Mouse (Mus musculus) kidney, embryonic 14.5 days (tissue): ENCODE measurements around the gene Rad50. TPM values are rescaled to one million over a fixed set of nuclear protein-coding genes. Genes with fewer than 3 reads are reported as not detected.

Experiments
- ATAC-seq: fragments of 200-750 bp; cut with Nextera tagmentation; 2 replicates; pipeline ENCODE4 v1.8.0; 2017; ENCODE audit warnings: moderate number of reproducible peaks, mild to moderate bottlenecking, moderate TSS enrichment, moderate library complexity; ENCODE audit not compliant: low FRiP score, low TSS enrichment
- H3K27ac ChIP-seq: fragments of 300-500 bp; sonication (generic); 2 replicates; pipeline ENCODE4 v1.5.1; 2014; ENCODE audit warnings: low read depth, mild to moderate bottlenecking, low read length, moderate library complexity, mixed read lengths
- H3K27me3 ChIP-seq: fragments of 300-500 bp; sonication (generic); 2 replicates; pipeline ENCODE4 v1.6.1; 2014; ENCODE audit warnings: mild to moderate bottlenecking, low read length; ENCODE audit not compliant: control insufficient read depth, insufficient read depth
- H3K36me3 ChIP-seq: fragments of 300-500 bp; sonication (generic); 2 replicates; pipeline ENCODE4 v1.6.1; 2014; ENCODE audit warnings: low read length, mixed read lengths; ENCODE audit not compliant: control insufficient read depth, insufficient read depth
- H3K4me1 ChIP-seq: fragments of 300-500 bp; sonication (generic); 2 replicates; pipeline ENCODE4 v1.6.1; 2014; ENCODE audit warnings: low read length, mixed read lengths; ENCODE audit not compliant: control insufficient read depth, insufficient read depth
- H3K4me2 ChIP-seq: fragments of 300-500 bp; sonication (generic); replicated peaks from 2 replicates; pipeline ENCODE4 v1.6.1; 2014; ENCODE audit warnings: low read depth, mild to moderate bottlenecking, low read length
- H3K4me3 ChIP-seq: fragments of 300-500 bp; sonication (generic); 2 replicates; pipeline ENCODE4 v1.5.1; 2014; ENCODE audit warnings: mild to moderate bottlenecking, low read length
- H3K9ac ChIP-seq: fragments of 300-500 bp; sonication (generic); 2 replicates; pipeline ENCODE4 v1.6.1; 2014; ENCODE audit warnings: low read depth, mild to moderate bottlenecking, low read length, moderate library complexity
- H3K9me3 ChIP-seq: fragments of 300-500 bp; sonication (generic); 2 replicates; pipeline ENCODE4 v1.6.1; 2016; ENCODE audit warnings: low read length; ENCODE audit not compliant: control insufficient read depth
- WGBS: fragments of 180-500 bp; shearing (Covaris S2); extraction: QIAGEN DNeasy Blood & Tissue Kit; methylation state at CpG from one replicate; pipeline ENCODE4 v1.1.7; 2014; 5-methylcytosine and 5-hydroxymethylcytosine counted together
- polyA plus RNA-seq: library from polyadenylated mRNA; unstranded; fragments of >200 nt; fragmentation: Nextera tagmentation; extraction: Ambion mirVana; gene quantifications from 2 replicates; pipeline ENCODE4 v1.2.1, GENCODE M21; 2014

Gene Rad50
- polyA plus RNA-seq, 1 experiment from 2014 or later, result 26.4 TPM

DNA sequence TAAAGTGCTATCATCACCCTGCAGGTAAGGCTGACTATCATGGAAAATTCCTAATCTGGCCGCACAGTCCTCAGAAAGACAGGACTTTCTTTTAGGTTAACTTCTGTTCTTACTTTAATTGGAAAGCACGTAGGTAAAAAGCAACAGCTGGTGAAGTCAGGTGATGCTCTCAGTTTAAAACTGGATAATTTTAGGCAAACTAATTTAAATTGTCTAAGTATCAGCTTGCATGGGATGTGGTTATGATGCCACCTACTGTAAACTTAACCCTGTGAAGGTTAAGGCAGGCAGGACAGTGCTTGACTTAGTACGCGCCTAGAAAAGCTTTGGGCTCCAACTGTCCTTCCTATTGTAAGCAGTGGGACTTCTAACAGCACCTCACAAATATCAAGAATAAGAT is 35.7 kb downstream of the Rad50 start:
- no peak overlapping the region for H3K4me2 ChIP-seq
- no peaks in the 10 kb centered on the region for H3K4me1 ChIP-seq
- peaks cover 54% of the 10 kb centered on the region for H3K36me3 ChIP-seq
- WGBS, result 96% methylated on average over 4 of the region's 4 CpGs
- no peak overlapping the region for H3K9ac ChIP-seq
- no peaks in the 10 kb centered on the region for H3K9me3 ChIP-seq
- H3K27ac ChIP-seq, result no peak overlapping the region
- H3K4me3 ChIP-seq, result no peak overlapping the region
- no peaks in the 10 kb centered on the region for H3K27me3 ChIP-seq
- no peak for ATAC-seq

GRCm38 (mm10) chr11:53664091-53664490 is 43.0 kb downstream of the Rad50 start:
- Histone ChIP-seq H3K4me2 (no peak overlapping the region), H3K27ac (no peak overlapping the region), H3K4me3 (no peak overlapping the region), H3K9ac (no peak overlapping the region), H3K9me3 (no peaks in the 10 kb centered on the region), H3K27me3 (no peaks in the 10 kb centered on the region), H3K4me1 (no peaks in the 10 kb centered on the region), H3K36me3 (peaks cover 26% of the 10 kb centered on the region)
- 92% methylated on average over 5 of the region's 5 CpGs for WGBS
- no peak for ATAC-seq

DNA sequence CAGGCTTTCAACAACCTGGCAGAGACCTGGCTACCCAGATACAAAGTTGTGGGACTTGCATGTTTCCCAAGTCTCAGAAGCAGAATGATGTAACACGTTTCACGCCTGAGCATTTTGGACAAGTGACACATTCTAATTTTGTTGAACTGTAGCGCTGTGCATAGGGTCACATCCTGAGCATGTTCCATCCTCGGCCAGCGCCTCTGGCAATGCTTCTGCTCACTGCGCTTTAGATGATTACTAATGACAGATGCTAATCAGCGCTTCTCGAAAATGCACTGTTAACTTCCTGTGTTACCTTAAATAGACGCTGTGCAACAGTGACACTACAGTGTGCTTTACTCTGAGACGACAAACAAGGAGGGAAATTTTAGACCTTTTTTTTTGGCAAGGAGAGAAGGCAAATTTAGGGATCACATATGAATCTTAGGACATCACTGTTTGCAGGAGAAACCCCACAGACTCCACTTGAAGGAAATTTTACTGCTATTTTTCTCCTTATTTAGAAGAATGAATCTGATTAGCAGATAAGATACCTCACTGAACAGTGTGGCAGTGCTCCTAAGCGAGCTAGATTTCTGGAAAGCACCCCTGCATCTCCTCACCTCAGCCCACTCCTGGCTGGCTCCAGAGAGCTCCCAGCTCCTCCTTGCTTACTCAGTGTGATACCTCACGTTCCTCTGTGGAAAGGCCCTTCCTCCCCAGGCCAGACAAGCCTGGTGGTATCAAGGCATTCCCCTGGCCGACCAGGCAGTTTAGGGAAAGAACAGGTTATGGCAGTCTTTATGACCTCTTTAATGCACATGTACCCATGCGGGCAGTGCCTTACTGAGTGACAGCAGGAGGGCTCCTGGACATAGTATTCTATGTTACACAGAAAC is 44.1 kb downstream of the Rad50 start:
- H3K27me3 ChIP-seq, result no peaks in the 10 kb centered on the region
- H3K9ac ChIP-seq, result no peak overlapping the region
- no peak overlapping the region for H3K4me3 ChIP-seq
- H3K9me3 ChIP-seq, result no peaks in the 10 kb centered on the region
- H3K4me1 ChIP-seq, result no peaks in the 10 kb centered on the region
- no peak overlapping the region for H3K27ac ChIP-seq
- WGBS, result 71% methylated on average over 14 of the region's 14 CpGs
- ATAC-seq, result no peak
- H3K4me2 ChIP-seq, result no peak overlapping the region
- peaks cover 21% of the 10 kb centered on the region; the same call in 1 of the 2 replicates for H3K36me3 ChIP-seq

DNA sequence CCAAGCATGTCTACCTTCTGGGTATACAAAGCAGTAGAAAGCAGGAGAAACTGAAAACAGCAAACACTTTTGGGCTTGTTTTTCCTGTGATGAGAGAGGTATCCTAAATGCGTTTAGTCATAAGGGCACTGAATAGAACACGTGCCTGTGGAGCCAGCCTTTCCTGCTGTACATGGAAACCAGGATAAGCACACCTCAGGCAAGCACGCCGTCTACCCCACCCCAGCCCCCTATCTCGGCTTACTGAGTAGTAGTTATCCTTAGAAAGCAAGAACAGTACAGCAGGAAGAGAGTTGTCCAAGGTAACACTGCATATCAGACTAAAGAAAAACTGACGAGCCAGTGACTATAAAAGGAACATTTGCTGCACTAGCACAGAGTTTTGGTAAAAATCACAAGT is 49.3 kb downstream of the Rad50 start:
- no peaks in the 10 kb centered on the region for H3K4me1 ChIP-seq
- no peak overlapping the region for H3K27ac ChIP-seq
- H3K4me3 ChIP-seq, result no peak overlapping the region
- 83% methylated on average over 6 of the region's 6 CpGs for WGBS
- ATAC-seq, result no peak
- H3K9me3 ChIP-seq, result no peaks in the 10 kb centered on the region
- no peaks in the 10 kb centered on the region for H3K27me3 ChIP-seq
- no peak overlapping the region for H3K9ac ChIP-seq
- H3K4me2 ChIP-seq, result no peak overlapping the region
- peaks cover 12% of the 10 kb centered on the region for H3K36me3 ChIP-seq

- no peak overlapping the region for H3K4me2 ChIP-seq
- no peak overlapping the region for H3K27ac ChIP-seq
- no peaks in the 10 kb centered on the region for H3K9me3 ChIP-seq
- H3K9ac ChIP-seq, result no peak overlapping the region
- H3K36me3 ChIP-seq, result peaks cover 12% of the 10 kb centered on the region
- 66% methylated on average over 8 of the region's 8 CpGs for WGBS
- H3K27me3 ChIP-seq, result no peaks in the 10 kb centered on the region
- no peak overlapping the region for H3K4me3 ChIP-seq
- H3K4me1 ChIP-seq, result no peaks in the 10 kb centered on the region
- no peak for ATAC-seq
These were observed 49.7 kb downstream of the Rad50 start for GRCm38 (mm10) chr11:53657381-53657780.

DNA sequence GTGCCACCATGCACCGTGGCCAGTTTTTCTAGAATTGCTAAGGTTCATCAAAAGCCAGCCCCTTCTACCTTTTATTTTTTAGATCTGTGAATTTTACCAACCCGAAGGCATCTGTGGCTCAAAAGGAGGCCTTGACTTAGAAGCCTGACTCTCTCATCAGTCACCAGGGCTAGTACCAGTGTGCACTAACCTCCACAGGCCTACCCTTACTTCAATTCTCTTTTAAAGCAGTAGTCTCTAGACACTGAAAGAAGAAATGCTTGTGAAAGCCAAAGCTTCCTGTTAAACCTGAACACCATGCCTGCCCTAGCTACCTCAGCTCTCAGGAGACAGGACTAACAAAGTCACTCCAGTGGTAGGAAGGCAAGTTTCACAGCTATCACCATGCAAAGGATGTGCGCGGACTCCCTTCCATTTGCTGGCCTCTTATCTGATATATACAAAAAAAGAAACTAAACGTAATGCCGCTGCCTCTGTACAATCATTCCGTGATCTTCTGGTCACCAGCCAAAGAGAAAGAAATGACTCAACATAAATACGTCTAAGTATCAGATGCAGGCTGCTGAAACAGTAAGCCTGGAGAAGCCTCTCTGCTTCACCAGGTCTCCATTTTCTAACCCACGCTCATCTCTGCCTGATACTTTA is 50.4 kb downstream of the Rad50 start:
- 85% methylated on average over 9 of the region's 9 CpGs for WGBS
- H3K9ac ChIP-seq, result no peak overlapping the region
- H3K4me2 ChIP-seq, result no peak overlapping the region
- no peaks in the 10 kb centered on the region for H3K27me3 ChIP-seq
- ATAC-seq, result no peak
- H3K36me3 ChIP-seq, result peaks cover 19% of the 10 kb centered on the region
- no peaks in the 10 kb centered on the region for H3K4me1 ChIP-seq
- H3K9me3 ChIP-seq, result no peaks in the 10 kb centered on the region
- no peak overlapping the region for H3K27ac ChIP-seq
- H3K4me3 ChIP-seq, result no peak overlapping the region

DNA sequence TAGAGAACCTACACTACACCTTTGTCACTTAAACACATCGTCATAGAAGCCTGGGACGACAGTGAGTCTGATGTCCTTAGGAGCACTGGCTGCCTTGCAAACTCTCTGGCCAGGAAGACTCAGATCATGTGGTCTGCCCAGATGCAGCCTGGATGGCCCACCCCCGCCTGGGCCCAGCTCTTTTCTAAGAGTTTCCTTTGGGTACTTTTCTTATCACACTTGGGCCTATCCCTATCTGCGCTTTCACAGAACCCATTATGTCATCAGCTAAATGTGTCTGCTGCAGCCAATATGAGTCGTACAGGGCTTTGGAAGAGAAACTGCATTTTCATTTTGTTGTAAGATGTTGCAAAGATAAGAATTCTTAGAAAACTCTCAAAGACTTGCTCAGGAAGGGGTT is 52.1 kb downstream of the Rad50 start:
- WGBS, result 85% methylated on average over 5 of the region's 5 CpGs
- H3K36me3 ChIP-seq, result peaks cover 35% of the 10 kb centered on the region
- H3K4me1 ChIP-seq, result no peaks in the 10 kb centered on the region
- no peak overlapping the region for H3K4me3 ChIP-seq
- no peaks in the 10 kb centered on the region for H3K9me3 ChIP-seq
- no peak for ATAC-seq
- H3K27ac ChIP-seq, result no peak overlapping the region
- H3K9ac ChIP-seq, result no peak overlapping the region
- H3K27me3 ChIP-seq, result no peaks in the 10 kb centered on the region
- no peak overlapping the region for H3K4me2 ChIP-seq

DNA sequence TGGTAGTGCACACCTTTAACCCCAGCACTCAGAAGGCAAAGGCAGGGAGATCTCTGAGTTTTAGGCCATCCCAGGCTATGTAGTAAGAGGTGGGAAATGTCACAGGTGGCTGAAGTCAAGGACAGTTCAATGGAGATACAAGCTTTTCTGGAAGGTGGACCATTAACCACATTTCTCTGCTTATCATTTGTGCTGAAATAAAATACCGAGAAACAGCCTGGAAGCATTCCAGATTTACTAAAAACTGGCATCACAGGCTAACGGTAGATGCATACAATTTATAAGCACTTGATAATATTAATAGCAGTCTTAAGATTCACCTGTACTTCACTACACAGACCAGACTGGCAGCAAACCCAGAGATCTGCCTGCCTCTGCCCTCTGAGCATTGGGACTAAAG is 54.7 kb downstream of the Rad50 start:
- peaks cover 41% of the 10 kb centered on the region for H3K36me3 ChIP-seq
- H3K9ac ChIP-seq, result no peak overlapping the region
- no peaks in the 10 kb centered on the region for H3K27me3 ChIP-seq
- 91% methylated on average over 2 of the region's 2 CpGs for WGBS
- no peak overlapping the region for H3K4me3 ChIP-seq
- no peak for ATAC-seq
- H3K4me1 ChIP-seq, result no peaks in the 10 kb centered on the region
- no peak overlapping the region for H3K27ac ChIP-seq
- no peak overlapping the region for H3K4me2 ChIP-seq
- no peaks in the 10 kb centered on the region for H3K9me3 ChIP-seq

DNA sequence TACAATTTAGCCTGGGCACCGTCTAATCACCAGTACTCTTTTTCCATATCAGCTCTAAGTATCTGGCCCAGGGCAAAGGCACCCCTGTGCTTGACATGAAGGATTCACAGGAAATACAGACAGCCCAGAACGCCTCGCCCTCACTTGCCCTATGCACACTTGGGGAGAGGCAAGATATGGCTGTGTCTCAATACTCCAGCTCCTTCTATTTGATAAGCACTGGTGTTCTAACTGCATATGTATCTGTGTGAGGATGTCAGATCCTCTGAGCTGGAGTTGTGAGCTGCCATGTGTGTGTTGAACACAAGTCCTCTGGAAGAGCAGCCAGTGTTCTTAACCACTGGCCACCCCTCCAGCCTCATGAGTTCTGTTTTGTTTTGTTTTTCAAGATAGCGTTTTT is 55.7 kb downstream of the Rad50 start:
- Histone ChIP-seq H3K4me2 (no peak overlapping the region), H3K9me3 (no peaks in the 10 kb centered on the region), H3K27me3 (no peaks in the 10 kb centered on the region), H3K4me3 (no peak overlapping the region), H3K4me1 (no peaks in the 10 kb centered on the region), H3K9ac (no peak overlapping the region), H3K36me3 (peaks cover 41% of the 10 kb centered on the region), H3K27ac (no peak overlapping the region)
- 84% methylated on average over 4 of the region's 4 CpGs for WGBS
- ATAC-seq, result no peak
